Mouse (Mus musculus) lung, adult 2 months (tissue): ENCODE measurements around the gene Psme1. TPM values are rescaled to one million over a fixed set of nuclear protein-coding genes. Genes with fewer than 3 reads are reported as not detected.

Experiments
- DNase-seq: peaks from one replicate; pipeline ENCODE4 v3.0.0; 2022
- H3K4me1 ChIP-seq: fragments of 200-500 bp; 2 replicates; pipeline ENCODE4 v1.6.1; 2011; ENCODE audit warnings: low read length; ENCODE audit not compliant: control insufficient read depth, insufficient read depth
- H3K4me3 ChIP-seq: fragments of 200-500 bp; replicated peaks from 2 replicates; pipeline ENCODE3; 2011; ENCODE audit warnings: low read depth, mild to moderate bottlenecking, control low read depth, low read length; ENCODE audit errors: extremely low read depth
- CTCF ChIP-seq: fragments of 200-500 bp; IDR thresholded peaks from 2 replicates; pipeline ENCODE4 v1.5.1; 2011; ENCODE audit warnings: mild to moderate bottlenecking, low read length, control low read depth; ENCODE audit not compliant: insufficient read depth
- POLR2A ChIP-seq: fragments of 200-500 bp; IDR thresholded peaks from 2 replicates; pipeline ENCODE4 v1.6.1; 2011; ENCODE audit warnings: low read depth, mild to moderate bottlenecking, control low read depth, low read length, borderline replicate concordance; ENCODE audit errors: extremely low read depth
- WGBS: fragments of 180-500 bp; shearing (Covaris S2); methylation state at CpG from one replicate; pipeline ENCODE4 v1.1.7; 2018; 5-methylcytosine and 5-hydroxymethylcytosine counted together
- polyA plus RNA-seq: library from polyadenylated mRNA; depleted of rRNA; stranded (reverse); fragments of >200 nt; gene quantifications from 2 replicates; pipeline ENCODE4 v1.2.3, GENCODE M21; 2012

The Psme1 gene
- polyA plus RNA-seq, 1 experiment: 98.6 TPM

DNA sequence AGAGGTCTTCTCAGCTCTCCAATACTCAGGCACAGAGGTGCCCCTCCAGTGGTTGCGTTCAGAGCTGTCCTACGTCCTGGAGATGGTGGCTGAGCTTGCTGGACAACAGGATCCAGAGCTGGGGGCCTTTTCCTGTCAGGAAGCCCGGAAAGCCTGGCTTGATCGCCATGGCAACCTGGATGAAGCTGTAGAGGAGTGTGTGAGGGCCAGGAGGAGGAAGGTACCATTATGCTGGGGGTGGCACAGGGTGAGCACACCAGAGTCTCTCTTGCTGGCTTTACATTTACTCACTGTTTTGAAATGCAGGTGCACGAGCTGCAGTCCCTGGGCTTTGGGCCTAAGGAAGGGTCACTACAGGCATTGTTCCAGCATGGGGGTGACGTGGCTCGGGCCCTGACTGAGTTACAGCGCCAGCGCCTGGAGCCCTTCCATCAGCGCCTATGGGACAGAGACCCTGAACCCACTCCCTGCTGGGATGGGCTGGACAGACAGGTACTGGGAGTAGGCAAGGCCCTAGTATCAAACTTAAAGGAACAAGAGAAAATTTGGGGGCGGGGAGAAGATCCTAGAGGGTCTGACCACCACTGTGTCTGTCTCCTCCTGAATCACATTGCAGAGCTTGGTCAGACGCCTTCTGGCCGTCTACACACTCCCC, 18.2 kb downstream of the Psme1 start:
- H3K4me1 ChIP-seq: peaks cover 14% of the 10 kb centered on the region
- H3K4me3 ChIP-seq: no peak overlapping the region
- TF ChIP-seq POLR2A: no peak
- TF ChIP-seq CTCF: no peak
- no peak for DNase-seq
- 80% methylated on average over 13 of the region's 13 CpGs for WGBS

DNA sequence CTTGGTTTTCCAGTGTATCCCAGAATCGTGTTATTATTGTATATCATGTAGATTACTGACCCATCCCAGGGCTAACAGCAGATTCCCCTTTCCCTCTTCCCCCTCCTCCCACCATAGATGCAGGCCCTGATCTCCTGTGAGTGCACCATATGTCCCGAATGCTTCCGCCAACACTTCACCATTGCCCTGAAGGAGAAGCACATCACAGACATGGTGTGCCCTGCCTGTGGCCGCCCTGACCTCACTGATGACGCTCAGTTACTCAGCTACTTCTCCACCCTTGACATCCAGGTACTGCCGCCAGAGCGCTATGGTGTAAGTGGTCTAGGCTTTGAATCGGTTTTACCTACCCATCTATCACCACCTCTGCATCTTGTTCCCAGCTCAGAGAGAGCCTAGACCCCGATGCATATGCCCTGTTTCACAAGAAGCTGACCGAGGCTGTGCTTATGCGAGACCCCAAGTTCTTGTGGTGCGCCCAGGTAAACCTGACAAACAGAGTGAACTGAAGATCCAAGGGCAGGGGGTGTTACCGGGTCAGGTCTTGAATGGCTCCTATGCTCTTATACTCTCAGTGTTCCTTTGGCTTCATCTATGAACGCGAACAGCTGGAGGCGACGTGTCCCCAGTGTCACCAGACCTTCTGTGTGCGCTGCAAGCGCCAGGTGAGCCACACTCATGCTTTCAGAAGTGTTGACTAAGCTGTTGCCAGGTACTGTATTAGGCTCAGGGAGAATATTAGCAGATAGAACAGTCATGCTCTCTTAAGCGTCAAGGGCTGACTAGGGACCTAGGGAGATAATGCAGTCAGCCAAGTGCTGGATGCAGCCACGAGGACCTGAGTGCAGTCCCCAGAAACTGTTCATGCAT, 20.8 kb downstream of the Psme1 start:
- no peak for TF ChIP-seq POLR2A
- TF ChIP-seq CTCF: no peak
- Histone ChIP-seq H3K4me3 (no peak overlapping the region), H3K4me1 (peaks cover 4% of the 10 kb centered on the region)
- DNase-seq: no peak
- WGBS: 94% methylated on average over 21 of the region's 21 CpGs

DNA sequence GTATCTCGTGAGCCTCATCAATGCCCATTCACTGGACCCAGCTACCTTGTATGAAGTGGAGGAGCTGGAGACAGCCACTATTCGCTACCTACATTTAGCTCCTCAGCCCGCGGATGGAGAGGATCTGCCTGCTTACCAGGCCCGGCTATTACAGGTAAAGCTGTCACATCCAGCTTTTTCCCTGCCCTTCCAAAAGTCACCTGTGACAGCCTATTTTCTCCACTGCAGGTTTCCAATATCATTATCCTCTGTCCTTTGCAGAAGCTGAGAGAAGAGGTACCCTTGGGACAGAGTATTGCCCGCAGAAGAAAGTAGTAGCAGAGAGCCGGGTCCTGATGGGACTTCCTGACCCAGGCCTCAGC, 25.3 kb downstream of the Psme1 start, which contains the start of gene Irf9:
Gene Irf9, plus strand, starts transcription at position 301 of the 362 bp plus-strand sequence.
- Histone ChIP-seq H3K4me1 (peaks cover 9% of the 10 kb centered on the region), H3K4me3 (peak within 1 kb of the TSS; percentile 78)
- TF ChIP-seq CTCF (no peak), POLR2A (no peak)
- WGBS: 67% methylated on average over 7 of the region's 7 CpGs
- DNase-seq: no peak

DNA sequence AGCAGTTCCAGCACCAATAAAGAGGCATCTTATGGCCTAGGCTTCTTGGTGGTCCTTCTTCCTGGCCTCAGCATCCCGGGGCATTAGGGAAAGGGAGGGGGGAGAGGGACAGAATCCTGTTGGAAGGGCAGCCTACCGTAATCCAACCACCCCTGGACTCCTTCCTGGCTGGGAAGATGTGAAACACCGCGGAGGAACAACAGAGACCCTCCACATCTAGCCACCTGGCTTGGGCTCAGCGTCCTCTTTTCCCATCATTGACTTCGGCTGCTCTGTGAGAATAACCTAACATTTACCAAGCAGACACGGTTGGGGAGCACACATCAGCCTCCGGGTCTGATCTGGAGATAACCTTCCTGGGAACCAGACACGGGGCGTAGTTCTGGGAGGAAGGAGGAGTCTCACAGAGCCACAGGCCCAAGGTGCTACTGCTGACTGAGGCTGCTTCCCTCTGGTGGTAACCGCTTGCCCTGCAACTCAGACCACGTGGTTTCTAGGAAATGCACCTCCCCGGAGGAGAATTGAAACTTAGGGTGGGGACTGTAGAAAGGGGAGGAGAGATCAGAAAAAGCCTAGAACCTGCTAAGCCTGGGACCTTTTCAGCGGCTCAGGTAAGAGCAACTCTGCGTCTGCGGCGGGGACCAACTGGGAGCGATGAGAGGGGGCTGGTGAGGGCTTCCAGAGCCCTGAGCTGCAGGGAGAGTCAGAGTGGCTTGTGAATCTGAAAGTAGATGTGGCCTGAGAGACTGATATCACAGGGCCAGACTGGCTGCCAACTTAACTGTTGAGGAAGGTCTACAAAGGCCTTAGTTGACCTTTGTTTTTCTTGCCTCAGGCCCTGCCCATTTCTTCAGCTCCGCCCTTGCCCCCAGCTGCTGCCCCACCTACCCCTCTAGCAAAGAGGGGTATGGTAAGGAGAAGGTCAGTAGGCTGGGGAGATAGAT, 26.0 kb downstream of the Psme1 start:
- 4% methylated on average over 19 of the region's 19 CpGs for WGBS
- TF ChIP-seq POLR2A (peak; percentile 55; the same call in 1 of the 2 replicates), CTCF (peak; percentile 97)
- H3K4me1 ChIP-seq: peaks cover 9% of the 10 kb centered on the region
- H3K4me3 ChIP-seq: peak overlapping the region; percentile 78
- DNase-seq: peak; percentile 92

DNA sequence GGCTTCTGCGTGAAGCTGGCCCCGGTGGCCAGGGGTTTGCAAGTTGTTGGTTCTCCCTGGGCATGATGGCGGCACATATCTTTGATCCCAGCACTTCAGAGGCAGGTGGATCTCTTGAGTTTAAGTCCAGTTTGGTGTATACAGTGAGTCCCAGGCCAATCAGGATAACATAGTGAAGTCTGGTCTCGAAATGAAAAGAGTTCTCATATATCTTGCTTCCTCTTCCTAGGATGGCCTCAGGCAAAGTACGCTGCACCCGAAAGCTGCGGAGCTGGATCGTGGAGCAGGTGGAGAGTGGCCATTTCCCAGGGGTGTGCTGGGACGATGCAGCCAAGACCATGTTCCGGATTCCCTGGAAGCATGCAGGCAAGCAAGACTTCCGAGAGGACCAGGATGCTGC, 26.9 kb downstream of the Psme1 start:
- peaks cover 9% of the 10 kb centered on the region for H3K4me1 ChIP-seq
- no peak for DNase-seq
- 80% methylated on average over 11 of the region's 11 CpGs for WGBS
- TF ChIP-seq POLR2A (no peak), CTCF (no peak)
- H3K4me3 ChIP-seq: peak overlapping the region; percentile 78

DNA sequence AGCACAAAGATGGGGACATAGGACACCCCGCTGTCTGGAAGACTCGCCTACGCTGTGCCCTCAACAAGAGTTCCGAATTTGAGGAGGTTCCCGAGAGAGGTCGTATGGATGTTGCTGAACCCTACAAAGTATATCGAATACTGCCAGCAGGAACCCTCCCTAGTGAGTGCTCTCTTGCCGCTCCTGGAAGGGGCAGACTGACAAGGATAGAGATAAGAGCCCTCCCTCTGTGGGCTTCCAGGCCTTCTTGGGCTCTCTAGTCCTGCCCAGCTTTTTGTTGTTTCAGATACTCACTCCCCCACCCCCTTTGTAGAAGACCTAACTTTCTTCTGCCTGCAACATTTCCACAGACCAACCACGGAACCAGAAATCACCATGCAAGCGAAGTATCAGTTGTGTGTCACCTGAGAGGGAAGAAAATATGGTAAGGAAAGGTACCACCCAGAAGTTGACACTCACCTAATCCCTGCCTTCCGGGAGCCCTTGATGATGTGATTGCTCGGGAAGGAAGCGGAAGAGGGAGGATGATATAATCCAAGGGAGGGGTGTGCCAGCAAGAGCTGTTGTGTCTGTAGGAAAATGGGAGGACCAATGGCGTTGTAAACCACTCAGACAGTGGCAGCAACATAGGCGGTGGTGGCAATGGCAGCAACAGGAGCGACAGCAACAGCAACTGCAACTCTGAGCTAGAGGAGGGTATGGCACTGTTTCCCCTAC, 28.0 kb downstream of the Psme1 start:
- 83% methylated on average over 16 of the region's 16 CpGs for WGBS
- Histone ChIP-seq H3K4me3 (no peak overlapping the region), H3K4me1 (peaks cover 9% of the 10 kb centered on the region)
- no peak for DNase-seq
- TF ChIP-seq POLR2A (no peak), CTCF (no peak)

DNA sequence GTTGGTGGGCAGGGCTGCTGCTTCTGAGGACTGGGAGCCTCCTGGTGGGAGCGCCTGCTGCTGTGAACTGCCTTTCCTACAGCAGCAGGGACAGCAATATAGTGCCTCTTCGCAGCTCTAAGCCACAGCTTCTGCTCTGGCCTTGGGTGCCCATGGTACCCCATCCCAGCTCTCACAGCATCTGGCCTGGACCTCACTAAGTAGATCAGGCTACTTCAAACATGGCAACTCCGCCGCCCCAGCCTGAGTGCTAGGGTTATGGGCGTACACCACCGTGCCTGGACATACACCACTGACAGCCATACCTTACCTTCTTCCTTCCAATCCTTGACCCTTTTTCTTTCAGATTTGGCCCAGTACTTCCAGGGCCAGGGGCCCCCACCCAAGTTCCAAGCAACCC, 30.4 kb downstream of the Psme1 start:
- H3K4me1 ChIP-seq: peaks cover 9% of the 10 kb centered on the region
- 97% methylated on average over 6 of the region's 6 CpGs for WGBS
- no peak overlapping the region for H3K4me3 ChIP-seq
- DNase-seq: no peak
- TF ChIP-seq CTCF (no peak), POLR2A (no peak)

DNA sequence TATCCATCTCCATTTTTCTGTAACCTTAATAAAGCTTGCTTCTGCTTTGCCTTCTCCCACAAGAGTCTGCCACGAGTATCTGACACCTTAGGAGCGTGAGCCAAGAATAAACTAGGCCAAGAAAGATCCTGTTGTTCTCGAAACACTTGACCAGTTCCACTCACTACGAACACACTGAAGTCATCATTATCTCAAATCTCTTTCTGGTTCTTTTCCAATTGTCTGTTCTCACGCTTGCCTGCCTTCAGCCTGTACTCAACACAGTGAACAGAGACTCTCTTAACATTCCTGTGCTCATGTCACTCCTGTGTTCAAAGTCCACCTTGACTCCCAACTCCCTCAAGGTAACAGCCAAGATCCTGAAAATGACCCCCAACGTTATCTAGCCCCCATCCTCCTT, 35.4 kb downstream of the Psme1 start:
- DNase-seq: no peak
- no peak for TF ChIP-seq CTCF
- no peak for TF ChIP-seq POLR2A
- H3K4me1 ChIP-seq: no peaks in the 10 kb centered on the region
- WGBS: 52% methylated on average over 6 of the region's 6 CpGs
- no peak overlapping the region for H3K4me3 ChIP-seq
